Mouse (Mus musculus) heart, postnatal 0 days (tissue): ENCODE results near the gene Pbx3.

Experiments
- CTCF ChIP-seq: IDR thresholded peaks from 2 replicates; pipeline ENCODE4 v1.5.1; 2016; ENCODE audit warnings: antibody characterized with exemption, control low read depth, low read depth
- EP300 ChIP-seq: IDR thresholded peaks from 2 replicates; pipeline ENCODE4 v1.6.1; 2016; ENCODE audit warnings: antibody characterized with exemption, low read depth

GRCm38 (mm10) chr2:34371441-34372304, 1.3 kb downstream of the Pbx3 start:
- TF ChIP-seq CTCF: no peak
- TF ChIP-seq EP300: no peak
